Mouse (Mus musculus) heart, adult 2 months (tissue): ENCODE results near the gene 2210016F16Rik.
"Not testable (repeated sequence)": the region's sequence is repeated elsewhere in the genome, so short reads cannot be mapped to it uniquely, and the experiment has no call there.

ENCODE experiments used
- CTCF ChIP-seq: fragments of 200-600 bp; IDR thresholded peaks from 2 replicates; pipeline ENCODE4 v1.8.1; 2022; ENCODE audit warnings: antibody characterized with exemption, mild to moderate bottlenecking, moderate library complexity
- EP300 ChIP-seq: fragments of 200-500 bp; IDR thresholded peaks from 2 replicates; pipeline ENCODE4 v1.6.1; 2011; ENCODE audit warnings: low read depth, low read length, control low read depth; ENCODE audit not compliant: insufficient read depth
- POLR2A ChIP-seq: fragments of 200-500 bp; IDR thresholded peaks from 2 replicates; pipeline ENCODE4 v1.6.1; 2011; ENCODE audit warnings: mild to moderate bottlenecking, low read depth, low read length, control low read depth; ENCODE audit not compliant: insufficient read depth

DNA sequence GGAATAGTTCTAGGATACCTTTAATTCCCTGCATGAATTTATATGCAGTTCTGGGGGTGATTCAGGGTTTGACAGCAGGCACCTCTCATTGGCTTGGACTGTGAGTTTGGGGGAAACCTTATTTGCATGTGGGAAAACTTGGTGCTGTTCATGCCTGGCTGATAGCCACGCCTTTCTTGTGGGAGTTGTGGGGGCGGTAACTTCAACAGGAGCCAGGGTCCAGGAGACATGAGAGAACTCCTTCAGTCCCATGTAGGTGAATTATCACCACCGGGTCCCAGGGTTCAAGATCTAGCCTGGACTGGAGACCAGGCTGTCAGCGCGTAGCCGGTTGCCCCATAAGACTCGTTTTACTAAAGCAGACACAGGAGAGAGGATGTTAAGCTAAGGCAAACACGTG is 19.8 kb downstream of the 2210016F16Rik start:
- not testable (repeated sequence) for TF ChIP-seq EP300, POLR2A, CTCF
